Comparison of ENCODE assay signal across 8 mouse cellular contexts in genomic region chrX:20059381-20059971, GRCm38 (mm10). TPM values are rescaled to one million over a fixed set of nuclear protein-coding genes. Genes with fewer than 3 reads are reported as not detected.
DNase-seq lines count a peak whose midpoint lies in the region; ATAC-seq and TF ChIP-seq lines count a peak whose summit lies in the region.

Chst7 (plus strand) TSS chrX:20059560.

- no peaks in the 10 kb centered on the region for H3K36me3 ChIP-seq in hindbrain, embryonic 15.5 days

- peak within 1 kb of the TSS; percentile 43 for H3K4me3 ChIP-seq in cortical plate, adult 2 months (ENCODE audit: insufficient read depth, low read length)
- peak within 1 kb of the TSS; percentile 46 for H3K4me3 ChIP-seq in hindbrain, embryonic 15.5 days

- H3K27ac ChIP-seq in cortical plate, adult 2 months (ENCODE audit: insufficient read depth, low read length): no peak within 1 kb of the TSS
- H3K27ac ChIP-seq in hindbrain, embryonic 15.5 days (replicated peaks): no peak within 1 kb of the TSS

- H3K9me3 ChIP-seq in hindbrain, embryonic 15.5 days: no peaks in the 10 kb centered on the region

- H3K9ac ChIP-seq in hindbrain, embryonic 15.5 days: peak within 1 kb of the TSS; percentile 28

- DNase-seq in adrenal gland, adult 2 months: peak; percentile 88
- peak; percentile 42 to 45 for DNase-seq in gastrocnemius, adult 8-10 months (ENCODE audit: low spot score in 2 of 2)
- DNase-seq in left cerebral cortex, adult 18-20 months (ENCODE audit: low spot score in 2 of 2): peak; percentile 12 to 39
- peak; percentile 87 for DNase-seq in lung, postnatal 36 days
- peak; percentile 21 to 43 for DNase-seq in right cerebral cortex, adult 2 months (ENCODE audit: low spot score in 2 of 2)

- ATAC-seq in hindbrain, embryonic 15.5 days (ENCODE audit: low FRiP score, low read depth): peak; percentile 85
- ATAC-seq in inflammation-experienced regulatory T-cells, adult 6 months: no peak

- no peaks in the 10 kb centered on the region for H3K27me3 ChIP-seq in hindbrain, embryonic 15.5 days

- TF ChIP-seq POLR2A in cortical plate, adult 2 months (IDR thresholded peaks at IDR 0.05; ENCODE audit: extremely low read depth, insufficient read depth, low read length): no peak

- no peak for TF ChIP-seq CTCF in cortical plate, adult 2 months (IDR thresholded peaks at IDR 0.05; ENCODE audit: extremely low read depth, insufficient read depth, low read length)

- H3K4me2 ChIP-seq in hindbrain, embryonic 15.5 days: peak within 1 kb of the TSS; percentile 74

- 25% methylated on average over 40 of the region's 40 CpGs for WGBS in hindbrain, embryonic 15.5 days

- no peaks in the 10 kb centered on the region for H3K4me1 ChIP-seq in cortical plate, adult 2 months (ENCODE audit: control insufficient read depth, insufficient read depth, low read length)
- H3K4me1 ChIP-seq in hindbrain, embryonic 15.5 days (replicated peaks): no peaks in the 10 kb centered on the region

RNA-seq across cellular contexts. Expression of gene Chst7, which starts in this region (rescaled TPM):
- 1 to 10 TPM in 1 of 2 experiments, under 1 TPM in 1; 0.98 to 1.5 TPM for total RNA-seq in adrenal gland, adult 2 months (2021)
- 4.2 and 6.6 TPM in 2 replicates for polyA plus RNA-seq in adrenal gland, adult 2 months (2012; rRNA removed)
- polyA plus RNA-seq in cortical plate, adult 2 months (2012; rRNA removed): 2.3 and 2.5 TPM in 2 replicates
- total RNA-seq in gastrocnemius, adult 8-10 months (2022): 1 to 10 TPM in 3 of 4 experiments, under 1 TPM in 1; 0.51 to 1.3 (median 1.2) TPM
- 7.1 and 8.6 TPM in 2 replicates for polyA plus RNA-seq in hindbrain, embryonic 15.5 days (2015; fragmentation: Nextera tagmentation; extraction: Ambion mirVana)
- 1 to 10 TPM; 1.8 to 2.1 TPM for total RNA-seq in left cerebral cortex, adult 18-20 months (2021)
- under 1 TPM in 2 of 3 experiments, not detected in 1; 0.15 to 0.42 TPM for polyA plus RNA-seq in inflammation-experienced regulatory T-cells, adult 6 months (2017; shearing (Covaris generic))

Comparison
In these comparisons a context has a peak if more than half of its experiments do, and no peak if none do; other contexts are left out.
1. DNase-seq: peak in every context shown above with its lines; median percentile 88 in adrenal gland, adult 2 months; 87 in lung, postnatal 36 days; 44 in gastrocnemius, adult 8-10 months; 32 in right cerebral cortex, adult 2 months; 26 in left cerebral cortex, adult 18-20 months.